Mouse (Mus musculus): ENCODE data around the gene 4930564D02Rik. TPM values are rescaled to one million over a fixed set of nuclear protein-coding genes. Genes with fewer than 3 reads are reported as not detected.
A peak's percentile ranks its signal among the peaks of the same experiment; 100 is the strongest.

Gene 4930564D02Rik
- polyA plus RNA-seq, 1 experiment, result not detected

DNA sequence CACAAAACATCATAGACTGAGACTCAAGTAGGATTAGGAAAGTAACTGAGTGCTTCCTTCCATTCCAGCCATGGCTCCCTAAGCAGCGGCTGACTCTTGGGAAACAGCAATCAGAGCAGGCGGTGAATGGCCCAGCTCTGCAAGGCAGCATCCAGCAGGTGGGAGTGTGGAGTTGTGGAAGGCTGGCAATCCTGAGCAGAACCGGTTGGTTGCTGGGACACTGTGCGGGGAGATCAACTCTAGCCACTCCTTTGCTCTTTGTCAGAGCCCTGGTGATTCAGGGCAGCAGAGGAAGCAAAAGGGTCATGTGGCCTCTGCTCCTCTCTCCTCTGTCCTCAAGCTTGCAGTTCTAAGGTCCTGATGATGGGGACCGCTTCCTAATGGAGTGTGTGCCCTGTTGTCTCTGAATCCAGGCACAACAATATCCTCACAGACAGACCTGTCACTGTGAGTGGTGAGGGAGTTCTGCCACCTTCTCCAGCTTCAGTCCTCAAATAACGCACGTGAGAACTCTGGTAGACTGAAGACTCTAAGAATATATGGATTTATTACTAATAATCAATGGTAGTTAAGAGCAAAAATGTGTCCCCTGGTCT lies 11.7 kb downstream of the 4930564D02Rik start:
- no peak for TF ChIP-seq POLR2A (IDR thresholded peaks at IDR 0.05; ENCODE audit: control insufficient read depth, extremely low read depth, insufficient read depth, low read length, poor library complexity)
- TF ChIP-seq CTCF (IDR thresholded peaks at IDR 0.05; ENCODE audit: borderline replicate concordance, control insufficient read depth, extremely low read depth, insufficient read depth, low read length, poor library complexity), result no peak

DNA sequence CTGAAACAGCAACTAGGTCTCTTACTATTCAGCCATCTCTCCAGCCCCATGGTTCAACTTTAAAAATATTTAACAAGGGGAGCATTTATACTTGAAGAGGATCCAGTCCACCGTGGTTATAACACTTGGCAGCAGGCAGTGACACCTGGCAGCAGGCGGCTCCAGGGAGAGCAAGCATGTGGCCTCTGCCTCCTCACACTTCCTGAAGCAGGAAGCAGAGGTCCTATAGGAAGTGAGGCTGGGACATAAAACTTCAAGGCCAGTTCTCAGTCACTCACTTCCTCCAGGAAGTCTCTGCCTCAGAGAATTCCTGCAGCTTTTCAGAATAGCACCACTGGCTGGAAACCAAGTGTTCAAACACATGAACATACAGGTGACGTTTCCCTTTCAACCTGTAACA lies 20.7 kb downstream of the 4930564D02Rik start:
- no peak for DNase-seq
- H3K4me1 ChIP-seq (replicated peaks; ENCODE audit: control insufficient read depth, insufficient read depth, low read length), result no peaks in the 10 kb centered on the region
- no peaks in the 10 kb centered on the region for H3K36me3 ChIP-seq (ENCODE audit: control insufficient read depth, insufficient read depth, low read length)
- H3K4me3 ChIP-seq (ENCODE audit: control insufficient read depth, insufficient read depth, low read length), result no peak overlapping the region
- no peak for TF ChIP-seq POLR2A (IDR thresholded peaks at IDR 0.05; ENCODE audit: control insufficient read depth, extremely low read depth, insufficient read depth, low read length, poor library complexity)
- TF ChIP-seq CTCF (IDR thresholded peaks at IDR 0.05; ENCODE audit: borderline replicate concordance, control insufficient read depth, extremely low read depth, insufficient read depth, low read length, poor library complexity), result no peak
- WGBS, result 44% methylated on average over 3 of the region's 3 CpGs
- no peak overlapping the region for H3K27ac ChIP-seq (ENCODE audit: control insufficient read depth, insufficient read depth, low read length)
- H3K27me3 ChIP-seq (ENCODE audit: control insufficient read depth, insufficient read depth, low read length), result no peaks in the 10 kb centered on the region

More for the DNA sequence above, 11.7 kb downstream of the 4930564D02Rik start:
- H3K27me3 ChIP-seq (ENCODE audit: control insufficient read depth, insufficient read depth, low read length), result no peaks in the 10 kb centered on the region
- no peak overlapping the region for H3K27ac ChIP-seq (ENCODE audit: control insufficient read depth, insufficient read depth, low read length)
- no peak overlapping the region for H3K4me3 ChIP-seq (ENCODE audit: control insufficient read depth, insufficient read depth, low read length)
- DNase-seq, result no peak
- WGBS, result 71% methylated on average over 7 of the region's 7 CpGs
- no peaks in the 10 kb centered on the region for H3K36me3 ChIP-seq (ENCODE audit: control insufficient read depth, insufficient read depth, low read length)
- no peaks in the 10 kb centered on the region for H3K4me1 ChIP-seq (replicated peaks; ENCODE audit: control insufficient read depth, insufficient read depth, low read length)

DNA sequence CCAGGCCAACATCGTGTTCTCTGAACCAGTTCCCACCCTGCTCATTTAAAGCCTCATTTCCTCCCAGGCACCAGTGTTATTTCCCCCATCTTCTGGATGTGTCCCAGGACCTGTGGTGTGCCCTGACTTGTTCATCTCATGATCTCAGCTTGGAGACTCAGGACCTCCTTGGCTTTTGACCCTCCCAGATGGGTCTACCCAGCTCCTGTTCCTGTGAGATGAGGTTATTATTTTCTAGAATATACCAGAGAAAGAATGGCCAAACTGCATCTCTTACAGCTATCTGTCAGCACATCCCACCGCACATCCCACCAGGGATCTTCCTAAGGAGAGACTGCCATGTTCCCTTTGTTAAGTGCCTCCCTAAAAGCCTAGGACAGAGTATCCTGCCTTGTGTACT lies 22.0 kb downstream of the 4930564D02Rik start:
- WGBS, result 68% methylated on average over 2 of the region's 2 CpGs
- Histone ChIP-seq H3K27me3 (ENCODE audit: control insufficient read depth, insufficient read depth, low read length) (no peaks in the 10 kb centered on the region), H3K27ac (ENCODE audit: control insufficient read depth, insufficient read depth, low read length) (no peak overlapping the region), H3K36me3 (ENCODE audit: control insufficient read depth, insufficient read depth, low read length) (no peaks in the 10 kb centered on the region), H3K4me3 (ENCODE audit: control insufficient read depth, insufficient read depth, low read length) (no peak overlapping the region), H3K4me1 (replicated peaks; ENCODE audit: control insufficient read depth, insufficient read depth, low read length) (no peaks in the 10 kb centered on the region)
- TF ChIP-seq CTCF (IDR thresholded peaks at IDR 0.05; ENCODE audit: borderline replicate concordance, control insufficient read depth, extremely low read depth, insufficient read depth, low read length, poor library complexity) (no peak), POLR2A (IDR thresholded peaks at IDR 0.05; ENCODE audit: control insufficient read depth, extremely low read depth, insufficient read depth, low read length, poor library complexity) (no peak)
- no peak for DNase-seq

DNA sequence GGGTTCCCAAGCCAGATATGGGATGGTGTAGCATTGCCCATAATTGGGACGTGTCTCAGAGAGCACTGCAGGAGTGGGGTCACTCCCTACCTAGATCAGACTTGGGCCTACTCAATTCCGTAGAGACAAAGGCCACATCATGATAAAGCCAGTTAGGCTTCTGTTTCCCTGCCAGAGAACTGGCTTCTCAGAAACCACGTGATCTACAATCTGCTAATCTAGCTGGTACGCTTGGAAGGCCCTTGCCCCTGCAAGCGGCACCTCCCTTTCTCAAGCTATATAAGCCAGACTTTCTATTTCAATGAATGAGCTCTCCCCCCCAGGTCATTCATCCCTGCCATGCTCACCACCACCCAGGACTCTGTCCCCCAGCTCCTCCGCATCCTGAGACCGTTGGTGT lies 23.5 kb downstream of the 4930564D02Rik start:
- Histone ChIP-seq H3K27ac (ENCODE audit: control insufficient read depth, insufficient read depth, low read length) (no peak overlapping the region), H3K4me1 (replicated peaks; ENCODE audit: control insufficient read depth, insufficient read depth, low read length) (no peaks in the 10 kb centered on the region), H3K36me3 (ENCODE audit: control insufficient read depth, insufficient read depth, low read length) (no peaks in the 10 kb centered on the region), H3K27me3 (ENCODE audit: control insufficient read depth, insufficient read depth, low read length) (no peaks in the 10 kb centered on the region), H3K4me3 (ENCODE audit: control insufficient read depth, insufficient read depth, low read length) (no peak overlapping the region)
- TF ChIP-seq POLR2A (IDR thresholded peaks at IDR 0.05; ENCODE audit: control insufficient read depth, extremely low read depth, insufficient read depth, low read length, poor library complexity) (no peak), CTCF (IDR thresholded peaks at IDR 0.05; ENCODE audit: borderline replicate concordance, control insufficient read depth, extremely low read depth, insufficient read depth, low read length, poor library complexity) (no peak)
- WGBS, result 93% methylated on average over 7 of the region's 7 CpGs
- no peak for DNase-seq

DNA sequence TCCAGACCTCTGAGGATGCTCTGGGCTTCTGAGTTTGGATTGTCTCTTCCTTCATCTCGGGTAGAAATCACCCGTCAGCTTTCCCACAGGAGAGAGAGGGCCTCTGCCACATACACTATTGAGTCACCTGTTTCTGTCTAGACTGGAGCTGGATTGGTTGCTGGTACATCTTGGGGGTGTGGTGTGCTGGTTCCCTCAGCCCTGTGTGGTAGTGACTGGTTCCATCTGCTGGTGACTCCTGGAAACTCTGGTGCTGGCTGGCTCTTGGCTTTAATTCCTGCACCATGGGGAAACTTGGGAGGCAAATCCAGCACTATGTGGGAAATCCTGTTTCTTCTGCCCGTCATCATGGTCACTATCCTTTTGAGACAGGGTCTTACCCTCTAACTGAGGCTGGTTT lies 24.3 kb downstream of the 4930564D02Rik start:
- Histone ChIP-seq H3K36me3 (ENCODE audit: control insufficient read depth, insufficient read depth, low read length) (no peaks in the 10 kb centered on the region), H3K27ac (ENCODE audit: control insufficient read depth, insufficient read depth, low read length) (no peak overlapping the region), H3K27me3 (ENCODE audit: control insufficient read depth, insufficient read depth, low read length) (no peaks in the 10 kb centered on the region), H3K4me1 (replicated peaks; ENCODE audit: control insufficient read depth, insufficient read depth, low read length) (no peaks in the 10 kb centered on the region), H3K4me3 (ENCODE audit: control insufficient read depth, insufficient read depth, low read length) (no peak overlapping the region)
- WGBS, result 38% methylated on average over 3 of the region's 3 CpGs
- TF ChIP-seq CTCF (IDR thresholded peaks at IDR 0.05; ENCODE audit: borderline replicate concordance, control insufficient read depth, extremely low read depth, insufficient read depth, low read length, poor library complexity) (no peak), POLR2A (IDR thresholded peaks at IDR 0.05; ENCODE audit: control insufficient read depth, extremely low read depth, insufficient read depth, low read length, poor library complexity) (no peak)
- DNase-seq, result peak; percentile 5

DNA sequence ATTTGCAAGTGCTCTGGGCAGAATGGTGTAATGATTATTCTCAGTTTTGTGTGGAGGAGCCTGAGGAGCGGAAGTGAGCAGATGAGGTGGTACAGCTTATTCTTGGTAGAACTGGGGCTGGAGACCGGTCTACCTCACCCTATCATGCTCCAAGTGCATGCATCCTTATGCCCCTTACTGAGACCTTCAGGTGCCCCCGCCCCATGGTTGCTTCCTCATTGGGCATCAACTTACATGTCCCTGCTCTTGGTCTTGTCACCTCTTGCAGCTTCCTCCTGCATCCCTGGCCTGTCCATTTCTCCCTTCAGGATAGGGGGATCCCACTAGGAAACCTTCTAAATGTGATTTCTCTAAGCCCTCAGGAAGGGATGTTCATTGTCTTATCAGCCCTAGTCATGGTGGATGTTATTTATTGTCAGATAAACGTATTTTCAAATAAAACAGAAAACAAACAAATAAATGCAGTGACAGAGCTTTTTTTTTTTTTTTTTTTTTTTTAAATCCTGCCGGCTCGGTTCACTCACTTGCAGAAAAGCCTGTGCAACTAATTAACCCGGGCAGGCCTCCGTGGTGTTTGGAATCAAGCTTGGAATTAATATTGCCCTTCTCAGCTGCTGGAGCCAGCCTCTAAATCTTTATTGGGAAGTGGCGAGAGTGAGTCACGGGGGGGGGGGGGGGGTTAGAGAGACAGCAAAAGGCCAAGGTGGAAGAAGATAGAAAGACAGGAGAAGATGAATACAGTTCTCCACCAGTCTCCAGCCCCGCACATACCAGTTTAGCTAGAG lies 26.3 kb downstream of the 4930564D02Rik start:
- Histone ChIP-seq H3K36me3 (ENCODE audit: control insufficient read depth, insufficient read depth, low read length) (no peaks in the 10 kb centered on the region), H3K27me3 (ENCODE audit: control insufficient read depth, insufficient read depth, low read length) (no peaks in the 10 kb centered on the region), H3K4me3 (ENCODE audit: control insufficient read depth, insufficient read depth, low read length) (no peak overlapping the region), H3K27ac (ENCODE audit: control insufficient read depth, insufficient read depth, low read length) (no peak overlapping the region), H3K4me1 (replicated peaks; ENCODE audit: control insufficient read depth, insufficient read depth, low read length) (no peaks in the 10 kb centered on the region)
- TF ChIP-seq CTCF (IDR thresholded peaks at IDR 0.05; ENCODE audit: borderline replicate concordance, control insufficient read depth, extremely low read depth, insufficient read depth, low read length, poor library complexity), result no peak
- TF ChIP-seq POLR2A (IDR thresholded peaks at IDR 0.05; ENCODE audit: control insufficient read depth, extremely low read depth, insufficient read depth, low read length, poor library complexity), result no peak
- DNase-seq, result no peak
- 86% methylated on average over 11 of the region's 11 CpGs for WGBS

All from thymus, adult 2 months (tissue).